ENCODE assay signal across 9 mouse cellular contexts in the genomic region with DNA sequence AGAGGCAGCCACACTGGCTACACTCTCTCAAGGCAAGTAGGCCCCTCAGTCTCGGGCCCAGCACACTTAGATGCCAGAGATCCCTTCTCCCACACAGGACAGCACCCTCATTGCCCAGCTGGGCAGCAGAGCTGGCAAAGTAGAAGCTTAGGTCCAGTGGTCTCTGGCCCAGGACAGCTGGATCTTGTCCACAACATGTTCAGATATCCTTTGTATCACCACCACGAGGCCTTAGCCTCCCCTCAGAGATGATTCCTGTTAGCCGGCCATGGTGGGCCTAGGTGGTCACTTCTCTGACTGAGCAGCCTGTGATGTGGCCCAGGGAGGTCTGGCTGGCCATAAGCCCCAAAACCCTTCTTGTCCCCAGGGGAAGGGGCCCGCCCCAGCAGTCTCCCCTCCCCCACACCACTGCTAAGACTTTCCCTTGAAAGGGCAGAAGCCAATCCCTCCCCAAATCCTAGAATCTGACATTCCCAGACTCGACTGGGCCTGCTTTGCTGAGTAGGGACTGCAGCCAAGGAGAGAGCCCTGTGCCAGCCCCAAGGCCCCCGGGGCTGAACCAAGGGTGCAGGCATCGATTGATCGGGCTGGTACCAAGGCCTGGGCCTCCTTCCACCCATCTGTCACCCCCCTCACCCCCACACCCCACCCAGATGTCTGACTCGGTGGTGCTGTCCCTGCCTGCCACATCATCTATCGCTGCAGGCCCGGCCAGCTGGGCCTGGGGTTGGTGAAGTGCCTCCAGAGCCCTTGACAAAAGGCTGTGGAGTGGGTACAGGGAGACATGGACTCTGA. TPM values are rescaled to one million over a fixed set of nuclear protein-coding genes. Genes with fewer than 3 reads are reported as not detected.
DNase-seq lines count a peak whose midpoint lies in the region; ATAC-seq lines count a peak whose summit lies in the region.
"Had no signal": no experiment of that assay in that cellular context is flagged by ENCODE, and none has a peak within 500 bp of the region (broad histone marks: within the 10 kb centered on the region; RNA-seq: fewer than 3 reads in every experiment).

No protein-coding gene starts in this region.

- no peaks in the 10 kb centered on the region for H3K9me3 ChIP-seq in hindbrain, embryonic 10.5 days
- H3K9me3 ChIP-seq in hindbrain, embryonic 14.5 days (ENCODE audit: control insufficient read depth, low read length): no peaks in the 10 kb centered on the region
- H3K9me3 ChIP-seq in forebrain, embryonic 16.5 days (ENCODE audit: control insufficient read depth, low read length): no peaks in the 10 kb centered on the region
- no peaks in the 10 kb centered on the region for H3K9me3 ChIP-seq in midbrain, embryonic 12.5 days

- peaks cover 35% of the 10 kb centered on the region for H3K27me3 ChIP-seq in hindbrain, embryonic 10.5 days (ENCODE audit: insufficient read depth, poor library complexity, severe bottlenecking)
- H3K27me3 ChIP-seq in hindbrain, embryonic 14.5 days (ENCODE audit: control insufficient read depth, insufficient read depth, low read length): no peaks in the 10 kb centered on the region
- no peaks in the 10 kb centered on the region for H3K27me3 ChIP-seq in forebrain, embryonic 16.5 days (replicated peaks; ENCODE audit: control insufficient read depth, insufficient read depth, low read length)
- H3K27me3 ChIP-seq in midbrain, embryonic 12.5 days: peaks cover 41% of the 10 kb centered on the region

- H3K4me2 ChIP-seq in hindbrain, embryonic 14.5 days (replicated peaks): no peak overlapping the region
- H3K4me2 ChIP-seq in forebrain, embryonic 16.5 days (ENCODE audit: low read length): peak overlapping the region; percentile 5; the same call in 1 of the 2 replicates
- H3K4me2 ChIP-seq in midbrain, embryonic 12.5 days (replicated peaks): peak overlapping the region; percentile 85

- H3K4me3 ChIP-seq in hindbrain, embryonic 10.5 days: peak overlapping the region; percentile 65
- H3K4me3 ChIP-seq in hindbrain, embryonic 14.5 days (replicated peaks; ENCODE audit: low read length): no peak overlapping the region
- H3K4me3 ChIP-seq in brown adipose tissue, adult 24 weeks (ENCODE audit: insufficient read depth, low read depth, low read length): peak overlapping the region; percentile 26; the same call in 1 of the 2 replicates
- H3K4me3 ChIP-seq in forebrain, embryonic 16.5 days (replicated peaks; ENCODE audit: low read length): no peak overlapping the region
- no peak overlapping the region for H3K4me3 ChIP-seq in midbrain, embryonic 12.5 days

- H3K9ac ChIP-seq in hindbrain, embryonic 14.5 days: no peak overlapping the region
- H3K9ac ChIP-seq in forebrain, embryonic 16.5 days (replicated peaks; ENCODE audit: low read depth, low read length): no peak overlapping the region
- peak overlapping the region; percentile 31; the same call in 1 of the 2 replicates for H3K9ac ChIP-seq in midbrain, embryonic 12.5 days (replicated peaks)

- peak overlapping the region; percentile 91 for H3K27ac ChIP-seq in hindbrain, embryonic 10.5 days
- no peak overlapping the region for H3K27ac ChIP-seq in hindbrain, embryonic 14.5 days
- H3K27ac ChIP-seq in brown adipose tissue, adult 24 weeks (replicated peaks; ENCODE audit: low read depth, low read length): peak overlapping the region; percentile 78
- peak overlapping the region; percentile 86 for H3K27ac ChIP-seq in forebrain, embryonic 16.5 days (ENCODE audit: low read length)
- peak overlapping the region; percentile 80 for H3K27ac ChIP-seq in midbrain, embryonic 12.5 days (replicated peaks)

- WGBS in hindbrain, embryonic 10.5 days: 48% methylated on average over 11 of the region's 11 CpGs
- WGBS in hindbrain, embryonic 14.5 days: 32% methylated on average over 11 of the region's 11 CpGs
- WGBS in forebrain, embryonic 16.5 days: 36% methylated on average over 11 of the region's 11 CpGs
- WGBS in midbrain, embryonic 12.5 days: 37% methylated on average over 11 of the region's 11 CpGs

- no peak for ATAC-seq in hindbrain, embryonic 14.5 days (ENCODE audit: low FRiP score)
- ATAC-seq in forebrain, embryonic 16.5 days: peak; percentile 32
- ATAC-seq in midbrain, embryonic 12.5 days (ENCODE audit: low FRiP score, low read depth): no peak

- no peaks in the 10 kb centered on the region for H3K36me3 ChIP-seq in hindbrain, embryonic 10.5 days
- H3K36me3 ChIP-seq in hindbrain, embryonic 14.5 days (replicated peaks; ENCODE audit: control insufficient read depth, insufficient read depth): no peaks in the 10 kb centered on the region
- no peaks in the 10 kb centered on the region for H3K36me3 ChIP-seq in forebrain, embryonic 16.5 days (ENCODE audit: control insufficient read depth, insufficient read depth)
- no peaks in the 10 kb centered on the region for H3K36me3 ChIP-seq in midbrain, embryonic 12.5 days

- DNase-seq in hindbrain, embryonic 10.5 days (ENCODE audit: low spot score): peak; percentile 48
- DNase-seq in hindbrain, embryonic 14.5 days (ENCODE audit: low spot score): no peak
- no peak for DNase-seq in adrenal gland, postnatal 4 days (ENCODE audit: low spot score in 2 of 2)
- DNase-seq in adrenal gland, adult 8-10 months: no peak
- no peak for DNase-seq in frontal cortex, postnatal 14 days (ENCODE audit: low spot score in 2 of 2)

- peaks cover 62% of the 10 kb centered on the region for H3K4me1 ChIP-seq in hindbrain, embryonic 10.5 days (replicated peaks)
- H3K4me1 ChIP-seq in hindbrain, embryonic 14.5 days (replicated peaks; ENCODE audit: control insufficient read depth, insufficient read depth, low read length): peaks cover 16% of the 10 kb centered on the region; the same call in 1 of the 2 replicates
- H3K4me1 ChIP-seq in brown adipose tissue, adult 24 weeks (ENCODE audit: control insufficient read depth, insufficient read depth, insufficient read length, low read length): no peaks in the 10 kb centered on the region
- H3K4me1 ChIP-seq in forebrain, embryonic 16.5 days (replicated peaks; ENCODE audit: control insufficient read depth, insufficient read depth, low read length): peaks cover 37% of the 10 kb centered on the region
- peaks cover 49% of the 10 kb centered on the region for H3K4me1 ChIP-seq in midbrain, embryonic 12.5 days

RNA-seq across cellular contexts. Expression of gene Ppp1r14a, which starts 1.8 kb away (rescaled TPM):
- 35.5 and 55.7 TPM in 2 replicates for polyA plus RNA-seq in hindbrain, embryonic 10.5 days (2016; fragmentation: Nextera tagmentation; extraction: Ambion mirVana)
- polyA plus RNA-seq in hindbrain, embryonic 14.5 days (2014; fragmentation: Nextera tagmentation; extraction: Ambion mirVana): 2.2 and 3.6 TPM in 2 replicates
- 4.6 and 7.2 TPM in 2 replicates for polyA plus RNA-seq in brown adipose tissue, adult 24 weeks (2012; ENCODE audit: insufficient read depth, insufficient read length, missing spikeins)
- polyA plus RNA-seq in forebrain, embryonic 16.5 days (2015; fragmentation: Nextera tagmentation; extraction: Ambion mirVana): 4.3 and 6.1 TPM in 2 replicates
- 19.2 and 20.0 TPM in 2 replicates for polyA plus RNA-seq in midbrain, embryonic 12.5 days (2016; fragmentation: Nextera tagmentation; extraction: Ambion mirVana)
- 10 to 100 TPM; 14.3 to 15.0 TPM for total RNA-seq in adrenal gland, postnatal 4 days (2021)
- total RNA-seq in adrenal gland, adult 8-10 months (2022): 1 to 10 TPM; 4.8 to 8.0 (median 5.5) TPM
- total RNA-seq: hematopoietic stem cell, adult 5-6 weeks had no signal

RNA-seq across cellular contexts. Expression of gene Spint2, which starts 9.2 kb away (rescaled TPM):
- polyA plus RNA-seq in hindbrain, embryonic 10.5 days (2016; fragmentation: Nextera tagmentation; extraction: Ambion mirVana): 43.7 and 65.7 TPM in 2 replicates
- 71.3 and 73.2 TPM in 2 replicates for polyA plus RNA-seq in hindbrain, embryonic 14.5 days (2014; fragmentation: Nextera tagmentation; extraction: Ambion mirVana)
- 3.9 and 5.6 TPM in 2 replicates for polyA plus RNA-seq in brown adipose tissue, adult 24 weeks (2012; ENCODE audit: insufficient read depth, insufficient read length, missing spikeins)
- polyA plus RNA-seq in forebrain, embryonic 16.5 days (2015; fragmentation: Nextera tagmentation; extraction: Ambion mirVana): 39.9 and 50.9 TPM in 2 replicates
- 23.8 and 25.7 TPM in 2 replicates for polyA plus RNA-seq in midbrain, embryonic 12.5 days (2016; fragmentation: Nextera tagmentation; extraction: Ambion mirVana)
- 10 to 100 TPM; 46.1 to 85.1 TPM for total RNA-seq in adrenal gland, postnatal 4 days (2021)
- total RNA-seq in adrenal gland, adult 8-10 months (2022): 100 to 1,000 TPM in 2 of 4 experiments, 10 to 100 TPM in 2; 75.9 to 116 (median 96.8) TPM

RNA-seq across cellular contexts. Expression of gene Dpf1, which starts 12.9 kb away (rescaled TPM):
- polyA plus RNA-seq in hindbrain, embryonic 10.5 days (2016; fragmentation: Nextera tagmentation; extraction: Ambion mirVana): 28.3 and 60.6 TPM in 2 replicates
- polyA plus RNA-seq in hindbrain, embryonic 14.5 days (2014; fragmentation: Nextera tagmentation; extraction: Ambion mirVana): 160 and 161 TPM in 2 replicates
- polyA plus RNA-seq in brown adipose tissue, adult 24 weeks (2012; ENCODE audit: insufficient read depth, insufficient read length, missing spikeins): not detected in 2 replicates
- polyA plus RNA-seq in forebrain, embryonic 16.5 days (2015; fragmentation: Nextera tagmentation; extraction: Ambion mirVana): 259 and 270 TPM in 2 replicates
- polyA plus RNA-seq in midbrain, embryonic 12.5 days (2016; fragmentation: Nextera tagmentation; extraction: Ambion mirVana): 115 and 119 TPM in 2 replicates
- total RNA-seq in adrenal gland, postnatal 4 days (2021): 1 to 10 TPM; 5.0 to 5.7 TPM
- total RNA-seq in adrenal gland, adult 8-10 months (2022): 1 to 10 TPM; 2.6 to 6.1 (median 4.0) TPM

RNA-seq across cellular contexts. Expression of gene 2200002D01Rik, which starts 42.6 kb away (rescaled TPM):
- 6.9 and 7.4 TPM in 2 replicates for polyA plus RNA-seq in hindbrain, embryonic 10.5 days (2016; fragmentation: Nextera tagmentation; extraction: Ambion mirVana)
- 0.61 and 0.67 TPM in 2 replicates for polyA plus RNA-seq in hindbrain, embryonic 14.5 days (2014; fragmentation: Nextera tagmentation; extraction: Ambion mirVana)
- 2.5 TPM in 1 of 2 replicates, not detected in the other for polyA plus RNA-seq in brown adipose tissue, adult 24 weeks (2012; ENCODE audit: insufficient read depth, insufficient read length, missing spikeins)
- 0.65 and 1.5 TPM in 2 replicates for polyA plus RNA-seq in forebrain, embryonic 16.5 days (2015; fragmentation: Nextera tagmentation; extraction: Ambion mirVana)
- 2.1 and 2.9 TPM in 2 replicates for polyA plus RNA-seq in midbrain, embryonic 12.5 days (2016; fragmentation: Nextera tagmentation; extraction: Ambion mirVana)
- 1 to 10 TPM; 2.4 to 4.5 TPM for total RNA-seq in adrenal gland, postnatal 4 days (2021)
- 1 to 10 TPM; 3.0 to 6.9 (median 3.7) TPM for total RNA-seq in adrenal gland, adult 8-10 months (2022)

RNA-seq across cellular contexts. Expression of gene Yif1b, which starts 52.8 kb away (rescaled TPM):
- polyA plus RNA-seq in hindbrain, embryonic 10.5 days (2016; fragmentation: Nextera tagmentation; extraction: Ambion mirVana): 110 and 115 TPM in 2 replicates
- 96.6 and 101 TPM in 2 replicates for polyA plus RNA-seq in hindbrain, embryonic 14.5 days (2014; fragmentation: Nextera tagmentation; extraction: Ambion mirVana)
- polyA plus RNA-seq in brown adipose tissue, adult 24 weeks (2012; ENCODE audit: insufficient read depth, insufficient read length, missing spikeins): 72.2 and 79.7 TPM in 2 replicates
- polyA plus RNA-seq in forebrain, embryonic 16.5 days (2015; fragmentation: Nextera tagmentation; extraction: Ambion mirVana): 76.3 and 81.0 TPM in 2 replicates
- polyA plus RNA-seq in midbrain, embryonic 12.5 days (2016; fragmentation: Nextera tagmentation; extraction: Ambion mirVana): 72.5 and 83.2 TPM in 2 replicates
- total RNA-seq in adrenal gland, postnatal 4 days (2021): 10 to 100 TPM; 48.2 to 49.7 TPM
- 10 to 100 TPM; 42.7 to 50.6 (median 44.6) TPM for total RNA-seq in adrenal gland, adult 8-10 months (2022)

Comparison
In these comparisons a context has a peak if more than half of its experiments do, and no peak if none do; other contexts are left out.
1. H3K4me3 ChIP-seq: peak in hindbrain, embryonic 10.5 days (single experiment) and brown adipose tissue, adult 24 weeks (single experiment); none in hindbrain, embryonic 14.5 days (single experiment), forebrain, embryonic 16.5 days (single experiment) and midbrain, embryonic 12.5 days (single experiment).
2. RNA of gene Dpf1, which starts 12.9 kb away (polyA plus RNA-seq): 259 to 270 TPM in forebrain, embryonic 16.5 days, 160 to 161 TPM in hindbrain, embryonic 14.5 days, 115 to 119 TPM in midbrain, embryonic 12.5 days and 28.3 to 60.6 TPM in hindbrain, embryonic 10.5 days; not detected in brown adipose tissue, adult 24 weeks; every median in the first group is over 10 times any median in the second.